In genomic region chr6:39205650-39206580, GRCm38 (mm10) we compare ENCODE assay signal across 8 mouse cellular contexts. TPM values are rescaled to one million over a fixed set of nuclear protein-coding genes. Genes with fewer than 3 reads are reported as not detected.
DNase-seq lines count a peak whose midpoint lies in the region; ATAC-seq and TF ChIP-seq lines count a peak whose summit lies in the region.

No protein-coding gene starts in this region.

- peaks cover 4% of the 10 kb centered on the region for H3K4me1 ChIP-seq in heart, embryonic 12.5 days (replicated peaks)
- H3K4me1 ChIP-seq in limb, embryonic 10.5 days = peaks cover 3% of the 10 kb centered on the region; the same call in 1 of the 2 replicates
- no peaks in the 10 kb centered on the region; the same call in 1 of the 2 replicates for H3K4me1 ChIP-seq in midbrain, embryonic 11.5 days (ENCODE audit: control insufficient read depth, insufficient read depth, low read length)
- H3K4me1 ChIP-seq in spleen, adult 2 months (ENCODE audit: control insufficient read depth, insufficient read depth, insufficient read length) = peaks cover 6% of the 10 kb centered on the region

- no peak for TF ChIP-seq POLR2A in spleen, adult 2 months (IDR thresholded peaks at IDR 0.05; ENCODE audit: low read depth, low read length)

- H3K9me3 ChIP-seq in heart, embryonic 12.5 days (replicated peaks) = no peaks in the 10 kb centered on the region
- no peaks in the 10 kb centered on the region for H3K9me3 ChIP-seq in limb, embryonic 10.5 days (replicated peaks)
- no peaks in the 10 kb centered on the region for H3K9me3 ChIP-seq in midbrain, embryonic 11.5 days (ENCODE audit: control insufficient read depth, low read length)

- H3K4me3 ChIP-seq in heart, embryonic 12.5 days = peak overlapping the region; percentile 93
- H3K4me3 ChIP-seq in limb, embryonic 10.5 days = peak overlapping the region; percentile 96
- peak overlapping the region; percentile 84 for H3K4me3 ChIP-seq in midbrain, embryonic 11.5 days (ENCODE audit: low read depth, low read length)
- peak overlapping the region; percentile 99 for H3K4me3 ChIP-seq in spleen, adult 2 months (ENCODE audit: extremely low read depth, insufficient read depth, insufficient read length)

- no peaks in the 10 kb centered on the region for H3K36me3 ChIP-seq in heart, embryonic 12.5 days
- no peaks in the 10 kb centered on the region for H3K36me3 ChIP-seq in limb, embryonic 10.5 days
- H3K36me3 ChIP-seq in midbrain, embryonic 11.5 days (ENCODE audit: control insufficient read depth, insufficient read depth, low read length) = no peaks in the 10 kb centered on the region
- H3K36me3 ChIP-seq in spleen, adult 2 months (ENCODE audit: control insufficient read depth, insufficient read depth, low read length) = no peaks in the 10 kb centered on the region

- DNase-seq in 416B (ENCODE audit: low read depth) = peak; percentile 16
- peak; percentile 64 for DNase-seq in CD4-positive, CD25-positive, alpha-beta regulatory T cell, adult 2 months (ENCODE audit: low read depth, low spot score)
- DNase-seq in cerebellum, postnatal 10 days = peak; percentile 65 to 67
- DNase-seq in limb, embryonic 10.5 days (ENCODE audit: low spot score) = no peak
- DNase-seq in midbrain, embryonic 11.5 days (ENCODE audit: low spot score, missing footprints) = peak; percentile 97
- DNase-seq in spleen, adult 2 months (ENCODE audit: low read depth in 1 of 2, low spot score in 2 of 2) = peak in 1 of 2 experiments; percentile 53

- peak; percentile 62 for ATAC-seq in heart, embryonic 12.5 days (ENCODE audit: insufficient number of reproducible peaks, low FRiP score)
- peak; percentile 65 for ATAC-seq in midbrain, embryonic 11.5 days (ENCODE audit: low FRiP score)
- no peak for ATAC-seq in megakaryocyte-erythroid progenitor cell, adult 5-6 weeks (replicated peaks; ENCODE audit: low FRiP score, low TSS enrichment, poor library complexity, severe bottlenecking)

- H3K27me3 ChIP-seq in heart, embryonic 12.5 days (replicated peaks) = no peaks in the 10 kb centered on the region
- H3K27me3 ChIP-seq in limb, embryonic 10.5 days (ENCODE audit: low read depth, poor library complexity, severe bottlenecking) = no peaks in the 10 kb centered on the region
- no peaks in the 10 kb centered on the region for H3K27me3 ChIP-seq in midbrain, embryonic 11.5 days (ENCODE audit: control insufficient read depth, insufficient read depth, low read length)
- H3K27me3 ChIP-seq in spleen, adult 2 months (ENCODE audit: control insufficient read depth, insufficient read depth, low read length) = no peaks in the 10 kb centered on the region

- WGBS in heart, embryonic 12.5 days = under 1% methylated on average over 88 of the region's 121 CpGs
- WGBS in limb, embryonic 10.5 days = under 1% methylated on average over 101 of the region's 121 CpGs
- under 1% methylated on average over 100 of the region's 121 CpGs for WGBS in midbrain, embryonic 11.5 days
- 1% methylated on average over 112 of the region's 121 CpGs for WGBS in spleen, adult 2 months

- H3K9ac ChIP-seq in heart, embryonic 12.5 days = peak overlapping the region; percentile 94
- peak overlapping the region; percentile 98 for H3K9ac ChIP-seq in midbrain, embryonic 11.5 days (ENCODE audit: low read length)

- no peak for TF ChIP-seq CTCF in spleen, adult 2 months (IDR thresholded peaks at IDR 0.05; ENCODE audit: extremely low read depth, insufficient read depth, insufficient read length, insufficient replicate concordance)

- peak overlapping the region; percentile 97 for H3K27ac ChIP-seq in heart, embryonic 12.5 days (ENCODE audit: poor library complexity, severe bottlenecking)
- H3K27ac ChIP-seq in limb, embryonic 10.5 days = peak overlapping the region; percentile 97
- peak overlapping the region; percentile 96 for H3K27ac ChIP-seq in midbrain, embryonic 11.5 days (ENCODE audit: low read depth, low read length)
- peak overlapping the region; percentile 99 for H3K27ac ChIP-seq in spleen, adult 2 months (ENCODE audit: insufficient read depth, low read length)

- H3K4me2 ChIP-seq in heart, embryonic 12.5 days = peak overlapping the region; percentile 70
- H3K4me2 ChIP-seq in midbrain, embryonic 11.5 days = peak overlapping the region; percentile 83

RNA-seq across cellular contexts. Expression of gene Kdm7a, which starts 0.7 kb away (rescaled TPM):
- polyA plus RNA-seq in heart, embryonic 12.5 days (2016; fragmentation: Nextera tagmentation; extraction: Ambion mirVana) = 6.8 and 7.1 TPM in 2 replicates
- 8.1 and 9.3 TPM in 2 replicates for polyA plus RNA-seq in limb, embryonic 10.5 days (2016; fragmentation: Nextera tagmentation; extraction: Ambion mirVana)
- polyA plus RNA-seq in midbrain, embryonic 11.5 days (2014; fragmentation: Nextera tagmentation; extraction: Ambion mirVana) = 15.8 and 17.0 TPM in 2 replicates
- 4.5 TPM in 2 replicates for polyA plus RNA-seq in spleen, adult 2 months (2012; rRNA removed)
- total RNA-seq in megakaryocyte-erythroid progenitor cell, adult 5-6 weeks (2014; fragmentation: Nextera tagmentation) = 8.2 and 15.4 TPM in 2 replicates
- 17.8 and 18.1 TPM in 2 replicates for total RNA-seq in megakaryocyte-erythroid progenitor cell, adult 5-6 weeks (2017)
